Mouse (Mus musculus) myocyte (in vitro differentiated cells): ENCODE measurements around the gene Hps3.

Experiments
- CEBPB ChIP-seq: IDR thresholded peaks from 2 replicates; pipeline ENCODE4 v1.6.1; 2011; ENCODE audit warnings: mild to moderate bottlenecking, moderate library complexity; ENCODE audit not compliant: poor library complexity, insufficient read depth, severe bottlenecking
- E2F4 ChIP-seq: IDR thresholded peaks from one replicate; pipeline ENCODE4 v1.6.1; 2011; ENCODE audit warnings: mild to moderate bottlenecking, control low read depth, moderate library complexity; ENCODE audit not compliant: insufficient read depth
- MAX ChIP-seq: IDR thresholded peaks from one replicate; pipeline ENCODE4 v1.6.1; 2011; ENCODE audit warnings: low read depth, mild to moderate bottlenecking, control low read depth
- MYOD1 ChIP-seq, 3 experiments: IDR thresholded peaks; one replicate each; pipeline ENCODE4 v1.6.1; 2011; ENCODE audit warnings: control low read depth in 2 of 3, low read depth in 2 of 3, mild to moderate bottlenecking in 2 of 3, moderate library complexity in 1 of 3; ENCODE audit not compliant: insufficient read length in 2 of 3, control insufficient read depth in 1 of 3
- MYOG ChIP-seq, 3 experiments: IDR thresholded peaks; one replicate each; pipeline ENCODE4 v1.6.1; 2011; ENCODE audit warnings: control low read depth in 2 of 3, low read depth in 2 of 3, mild to moderate bottlenecking in 2 of 3; ENCODE audit not compliant: insufficient read length in 2 of 3, control insufficient read depth in 1 of 3, insufficient read depth in 1 of 3
- POLR2A ChIP-seq: IDR thresholded peaks from one replicate; pipeline ENCODE4 v1.6.1; 2011; ENCODE audit warnings: low read depth, mild to moderate bottlenecking, control low read depth, moderate library complexity; ENCODE audit not compliant: insufficient read length
- POLR2AphosphoS2 ChIP-seq: IDR thresholded peaks from one replicate; pipeline ENCODE4 v1.6.1; 2011; ENCODE audit warnings: low read depth, control low read depth; ENCODE audit not compliant: insufficient read length
- REST ChIP-seq: IDR thresholded peaks from one replicate; pipeline ENCODE4 v1.6.1; 2011; ENCODE audit warnings: mild to moderate bottlenecking, control low read depth, moderate library complexity; ENCODE audit not compliant: insufficient read depth, insufficient read length
- SRF ChIP-seq: IDR thresholded peaks from one replicate; pipeline ENCODE4 v1.6.1; 2011; ENCODE audit warnings: low read depth; ENCODE audit not compliant: control insufficient read depth, insufficient read length
- TCF12 ChIP-seq: IDR thresholded peaks from one replicate; pipeline ENCODE4 v1.6.1; 2011; ENCODE audit warnings: mild to moderate bottlenecking, control low read depth; ENCODE audit not compliant: poor library complexity, insufficient read depth, severe bottlenecking
- TCF3 ChIP-seq: IDR thresholded peaks from one replicate; pipeline ENCODE4 v1.6.1; 2011; ENCODE audit warnings: low read depth, control low read depth; ENCODE audit not compliant: insufficient read length
- USF1 ChIP-seq: IDR thresholded peaks from one replicate; pipeline ENCODE4 v1.6.1; 2011; ENCODE audit warnings: low read depth, mild to moderate bottlenecking, control low read depth, moderate library complexity

DNA sequence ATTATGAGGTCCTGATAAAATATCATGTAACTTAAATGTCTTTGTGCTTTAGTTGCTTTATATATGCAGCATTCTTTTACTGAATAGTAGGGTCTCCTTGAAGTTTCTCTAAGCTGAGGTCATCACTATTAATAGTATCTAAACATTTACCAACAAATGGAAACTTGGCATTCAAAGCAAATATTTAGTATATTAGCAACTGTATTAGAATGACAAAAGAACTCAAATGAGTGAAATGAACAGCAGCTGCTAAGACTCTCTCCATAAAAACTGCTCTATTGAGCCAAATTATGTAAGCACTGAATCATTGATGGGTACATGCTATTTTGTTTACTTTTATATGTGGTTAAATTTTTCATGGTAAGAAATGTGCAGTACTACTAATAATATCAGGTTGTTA, 77.1 kb downstream of the Hps3 start:
- TF ChIP-seq POLR2A = no peak
- TF ChIP-seq TCF12 = no peak
- no peak for TF ChIP-seq MYOD1 (IDR thresholded peaks at IDR 0.05; ENCODE audit: control insufficient read depth in 1 of 3, insufficient read length in 2 of 3, low read depth in 2 of 3)
- TF ChIP-seq USF1 = no peak
- no peak for TF ChIP-seq MYOG (IDR thresholded peaks at IDR 0.05; ENCODE audit: control insufficient read depth in 1 of 3, insufficient read depth in 1 of 3, insufficient read length in 2 of 3, low read depth in 2 of 3)
- no peak for TF ChIP-seq MAX
- TF ChIP-seq E2F4 = no peak
- TF ChIP-seq TCF3 = no peak
- no peak for TF ChIP-seq POLR2AphosphoS2
- no peak for TF ChIP-seq REST
- TF ChIP-seq SRF = no peak
- TF ChIP-seq CEBPB = no peak
